Mouse (Mus musculus): ENCODE data around the gene Hs3st5.
"Not testable (repeated sequence)": the region's sequence is repeated elsewhere in the genome, so short reads cannot be mapped to it uniquely, and the experiment has no call there.

DNA sequence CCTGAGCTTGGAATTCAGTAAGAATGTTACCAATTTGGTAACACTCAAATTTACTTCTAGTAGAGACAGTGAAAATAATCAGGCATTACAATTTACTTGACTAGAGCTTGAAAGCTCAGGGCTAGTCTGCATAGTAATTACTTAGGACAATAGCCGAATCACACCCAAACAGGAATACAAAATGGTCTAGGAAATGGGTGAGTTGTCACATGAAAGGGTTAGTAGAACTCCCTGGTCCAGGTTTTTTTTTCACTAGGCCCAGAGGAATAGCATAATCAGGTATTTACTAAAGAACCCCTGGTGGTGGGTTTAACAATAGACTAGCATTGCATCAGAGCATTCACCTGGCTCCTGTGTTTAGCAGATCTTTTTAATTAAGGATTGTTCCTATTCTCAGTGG, 41.1 kb downstream of the Hs3st5 start:
- not testable (repeated sequence) for TF ChIP-seq CTCF (conservative IDR thresholded peaks at IDR 0.05; ENCODE audit: low read length); POU5F1 (IDR thresholded peaks at IDR 0.05; ENCODE audit: borderline replicate concordance, low read length)
- peak; percentile 87 for TF ChIP-seq NANOG (IDR thresholded peaks at IDR 0.05; ENCODE audit: borderline replicate concordance, low read length)
